Mouse (Mus musculus): Measurements from ENCODE around the gene Thap8. TPM values are rescaled to one million over a fixed set of nuclear protein-coding genes. Genes with fewer than 3 reads are reported as not detected.
"Not testable (repeated sequence)": the region's sequence is repeated elsewhere in the genome, so short reads cannot be mapped to it uniquely, and the experiment has no call there.

The Thap8 gene
- total RNA-seq (2018; cell fraction: chromatin; rRNA removed): 1 to 10 TPM in 25 of 26 experiments, under 1 TPM in 1; 0.74 to 7.8 (median 2.5) TPM
- total RNA-seq (2018; cell fraction: cytosol; rRNA removed): under 1 TPM; 0.14 to 0.90 (median 0.33) TPM
- total RNA-seq (2018; cell fraction: nucleus; rRNA removed): 1 to 10 TPM in 23 of 26 experiments, under 1 TPM in 3; 0.58 to 7.0 (median 2.2) TPM
- 0.34 to 0.72 TPM in 2 of 3 replicates, not detected in the other for polyA plus RNA-seq (2018)

DNA sequence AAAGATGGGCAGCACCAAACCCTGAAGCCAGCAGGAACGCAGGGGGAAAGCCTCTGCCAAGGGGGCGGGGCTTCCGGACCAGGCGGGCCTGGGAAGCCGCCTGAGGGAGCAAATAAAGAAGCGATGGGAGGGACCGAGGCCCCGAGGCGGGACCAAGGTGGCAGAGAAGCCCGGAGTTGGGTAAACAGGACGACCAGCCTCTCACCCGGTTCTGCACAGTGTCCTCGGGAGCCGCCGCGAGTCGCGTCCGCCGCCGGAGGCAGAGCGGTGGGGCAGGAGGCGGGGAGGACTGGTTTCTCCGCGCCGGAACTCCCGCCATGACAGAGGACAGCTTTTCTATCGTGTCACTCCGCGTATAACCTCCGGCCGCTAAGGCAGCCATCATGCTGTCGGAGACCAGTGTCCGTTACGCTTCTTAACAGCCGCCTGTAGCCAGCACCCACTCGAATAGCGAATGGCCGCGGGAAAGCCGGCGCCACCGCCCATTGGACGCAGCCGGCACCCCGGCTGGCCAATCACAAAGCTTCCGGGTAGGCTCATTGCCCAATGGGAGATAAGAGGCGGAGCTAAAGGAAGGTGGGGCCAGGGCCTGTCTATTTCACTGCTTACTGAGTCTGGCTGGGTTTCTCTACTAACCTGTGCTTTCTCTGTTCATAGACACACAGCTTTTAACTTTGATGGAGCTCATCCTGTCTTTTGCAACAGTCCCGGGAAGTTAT lies at the start of gene Thap8, which contains the start of gene Wdr62:
Gene Thap8, plus strand, starts transcription at position 144 of the 719 bp plus-strand sequence.
Gene Wdr62, minus strand, starts transcription at position 469 of the 719 bp plus-strand sequence.
- H3K27ac ChIP-seq: peak within 1 kb of the TSS; percentile 98
- WGBS (ENCODE audit: missing documents): 1% methylated on average over 48 of the region's 49 CpGs
- peak within 1 kb of the TSS; percentile 64 for H3K4me3 ChIP-seq (ENCODE audit: inconsistent target)
- peaks cover 41% of the 10 kb centered on the region for H3K79me2 ChIP-seq (ENCODE audit: inconsistent target)
- no peaks in the 10 kb centered on the region for H3K36me3 ChIP-seq (ENCODE audit: inconsistent target)

DNA sequence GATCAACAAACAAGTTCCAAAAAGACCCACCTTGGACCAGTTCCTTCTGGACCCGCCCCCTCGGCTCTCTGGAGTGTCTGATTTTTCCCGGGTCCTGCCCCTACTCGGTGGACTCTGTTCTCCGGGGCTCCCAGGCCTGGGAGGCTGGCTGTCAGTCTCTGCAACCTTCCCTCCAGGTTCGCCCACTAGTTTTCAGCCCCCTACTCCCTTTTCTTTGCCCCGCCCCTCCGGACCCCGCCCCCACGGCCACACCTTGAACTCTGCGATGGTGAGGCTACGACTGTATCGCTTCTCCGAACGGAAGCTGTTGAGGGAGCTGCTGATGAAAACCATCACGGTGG lies 48.6 kb upstream of the Thap8 start:
- Histone ChIP-seq H3K36me3 (ENCODE audit: inconsistent target) (peaks cover 17% of the 10 kb centered on the region), H3K4me3 (ENCODE audit: inconsistent target) (peak overlapping the region; percentile 97), H3K27ac (peak overlapping the region; percentile 24), H3K79me2 (ENCODE audit: inconsistent target) (peaks cover 17% of the 10 kb centered on the region)
- WGBS (ENCODE audit: missing documents): 0% methylated on average over 16 of the region's 16 CpGs

DNA sequence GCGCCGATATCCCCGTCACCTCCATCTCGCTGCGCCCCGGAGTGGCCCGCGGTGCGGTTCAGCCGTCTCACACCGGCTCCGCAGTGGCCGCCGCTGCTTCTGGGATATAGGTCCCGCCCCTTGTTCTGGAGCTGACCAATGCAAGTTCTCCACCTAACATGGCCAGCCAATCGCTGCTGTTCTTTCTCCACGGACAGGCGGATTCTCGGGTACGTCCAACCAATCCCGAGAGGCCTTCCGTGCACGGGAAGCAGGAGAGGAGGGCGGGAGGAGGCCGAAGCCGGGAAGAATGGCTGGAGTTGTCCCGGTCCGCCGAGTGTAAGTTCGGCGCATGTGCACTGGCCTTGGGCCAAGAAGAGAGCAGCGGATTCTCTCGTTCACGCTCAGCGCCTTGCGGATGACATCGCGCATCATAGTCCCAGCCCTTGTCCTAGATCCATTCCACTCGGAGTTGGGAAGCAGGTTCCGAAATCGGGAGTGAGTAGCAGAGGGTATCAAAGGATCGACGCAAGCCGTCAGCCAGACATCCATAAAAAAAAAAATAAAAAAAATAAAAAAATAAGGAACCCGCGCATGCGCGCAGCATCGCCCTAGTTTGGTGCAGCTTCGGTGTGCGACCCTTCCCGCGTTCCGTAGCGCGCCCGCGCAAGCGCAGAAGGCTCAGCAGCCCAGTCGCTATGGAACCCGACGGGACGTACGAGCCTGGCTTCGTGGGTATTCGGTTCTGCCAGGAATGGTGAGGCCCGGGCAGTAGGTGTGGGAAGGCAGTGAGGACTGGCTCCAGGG lies 48.0 kb upstream of the Thap8 start, which contains the start of the genes Polr2i and Tbcb:
Gene Polr2i, plus strand, starts transcription at position 280 of the 786 bp plus-strand sequence.
Gene Tbcb, minus strand, starts transcription at position 604 of the 786 bp plus-strand sequence.
- Histone ChIP-seq H3K4me3 (ENCODE audit: inconsistent target) (peak within 1 kb of the TSS; percentile 97), H3K36me3 (ENCODE audit: inconsistent target) (peaks cover 11% of the 10 kb centered on the region)
- WGBS (ENCODE audit: missing documents): 1% methylated on average over 67 of the region's 67 CpGs

DNA sequence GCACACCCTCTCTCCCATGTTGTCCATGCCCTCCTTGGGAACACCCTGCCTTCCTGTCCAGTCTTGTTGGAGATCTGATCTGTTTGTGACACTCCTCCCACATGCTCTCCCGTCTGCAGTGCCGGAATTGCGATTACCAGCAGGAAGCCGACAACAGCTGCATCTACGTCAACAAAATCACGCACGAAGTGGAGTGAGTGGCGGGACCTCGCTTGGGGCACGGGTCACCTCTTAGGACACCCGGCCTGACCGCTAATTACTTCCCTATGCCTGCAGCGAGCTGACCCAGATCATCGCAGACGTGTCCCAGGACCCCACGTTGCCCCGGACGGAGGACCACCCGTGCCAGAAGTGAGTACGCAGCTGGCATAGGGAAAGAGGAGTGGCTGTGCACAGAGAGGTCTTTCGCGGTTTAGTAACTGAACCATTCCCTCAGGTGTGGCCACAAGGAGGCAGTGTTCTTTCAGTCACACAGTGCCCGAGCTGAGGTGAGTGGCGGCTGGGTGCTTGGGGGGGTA lies 47.2 kb upstream of the Thap8 start:
- peak overlapping the region; percentile 97 for H3K4me3 ChIP-seq (ENCODE audit: inconsistent target)
- peaks cover 3% of the 10 kb centered on the region; the same call in 1 of the 2 replicates for H3K36me3 ChIP-seq (ENCODE audit: inconsistent target)
- H3K27ac ChIP-seq: peak overlapping the region; percentile 84
- WGBS (ENCODE audit: missing documents): 9% methylated on average over 24 of the region's 24 CpGs
- H3K79me2 ChIP-seq (ENCODE audit: inconsistent target): peaks cover 17% of the 10 kb centered on the region

More for the DNA sequence above, 48.0 kb upstream of the Thap8 start, which contains the start of the genes Polr2i and Tbcb:
- Histone ChIP-seq H3K27ac (peak within 1 kb of the TSS; percentile 84), H3K79me2 (ENCODE audit: inconsistent target) (peaks cover 17% of the 10 kb centered on the region)

DNA sequence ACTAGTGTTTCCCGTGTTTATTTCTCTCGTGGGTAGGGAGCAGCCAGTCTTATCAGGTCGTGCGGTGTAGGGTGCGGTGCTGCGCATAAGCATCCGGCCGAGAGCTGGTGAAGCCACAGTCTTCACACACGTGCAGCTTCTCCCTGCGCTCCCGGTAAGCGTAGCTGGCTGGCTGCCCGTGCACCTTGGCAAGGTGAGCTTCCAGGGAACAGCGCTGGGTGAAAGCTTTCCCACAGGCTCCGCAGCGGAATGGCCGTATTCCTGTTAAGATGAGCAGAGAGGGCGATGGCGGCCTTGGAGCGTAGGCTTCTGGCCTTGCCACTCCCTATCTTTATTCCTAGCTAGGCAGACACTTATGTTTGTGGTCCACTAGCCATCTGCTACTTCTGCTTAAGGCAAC lies 46.5 kb upstream of the Thap8 start:
- Histone ChIP-seq H3K36me3 (ENCODE audit: inconsistent target) (no peaks in the 10 kb centered on the region), H3K79me2 (ENCODE audit: inconsistent target) (peaks cover 17% of the 10 kb centered on the region), H3K27ac (no peak overlapping the region), H3K4me3 (ENCODE audit: inconsistent target) (no peak overlapping the region)
- 94% methylated on average over 16 of the region's 20 CpGs for WGBS (ENCODE audit: missing documents)

DNA sequence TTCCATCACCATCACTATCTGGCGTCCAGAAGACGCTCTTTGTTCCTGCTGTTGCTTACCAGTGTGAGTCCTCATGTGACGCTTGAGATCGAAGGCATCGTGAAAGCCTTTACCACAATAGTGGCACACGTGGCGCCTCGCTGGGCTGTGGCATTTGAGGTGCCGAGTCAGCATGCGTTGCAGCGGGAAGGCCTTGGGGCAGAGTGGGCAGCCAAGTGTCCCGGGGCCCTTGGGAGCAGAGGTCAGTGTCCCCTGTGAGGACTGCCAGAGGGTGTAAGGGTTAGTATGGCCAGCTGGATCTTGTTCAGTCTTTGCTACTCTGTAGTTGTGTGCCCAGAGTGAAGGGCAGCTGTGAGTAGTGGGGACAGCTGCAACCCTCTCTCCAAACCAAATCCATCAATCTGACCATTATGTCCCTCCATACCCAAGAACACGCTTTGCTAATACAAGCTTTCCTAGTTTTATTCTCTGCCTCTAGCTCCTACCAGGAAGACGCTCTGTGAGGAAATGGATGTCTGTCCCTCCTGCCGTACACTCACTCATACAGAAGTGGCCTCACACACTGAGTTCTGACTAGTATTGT lies 45.5 kb upstream of the Thap8 start:
- 93% methylated on average over 15 of the region's 15 CpGs for WGBS (ENCODE audit: missing documents)
- H3K27ac ChIP-seq: no peak overlapping the region
- peaks cover 17% of the 10 kb centered on the region for H3K79me2 ChIP-seq (ENCODE audit: inconsistent target)
- H3K36me3 ChIP-seq (ENCODE audit: inconsistent target): no peaks in the 10 kb centered on the region
- no peak overlapping the region for H3K4me3 ChIP-seq (ENCODE audit: inconsistent target)

DNA sequence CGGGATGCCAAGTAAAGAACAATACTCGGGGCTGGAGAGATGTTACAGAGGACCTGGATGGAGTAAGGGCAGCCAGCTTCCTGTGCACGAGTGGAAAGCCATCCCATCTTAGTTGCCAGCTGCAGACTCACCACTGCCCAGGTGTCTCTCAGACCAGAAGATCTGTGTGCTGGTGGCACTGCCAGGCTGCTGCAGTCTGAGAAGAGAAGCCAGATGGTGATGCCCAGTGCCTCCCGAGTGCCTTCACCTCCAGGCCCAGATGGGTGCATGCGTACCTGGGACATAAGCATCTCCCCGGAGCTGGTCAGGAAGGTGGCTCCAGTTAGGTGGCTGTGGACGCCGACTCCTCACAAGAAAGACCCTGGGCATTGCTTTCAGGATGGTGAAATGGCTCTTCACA lies 44.8 kb upstream of the Thap8 start:
- peaks cover 14% of the 10 kb centered on the region for H3K79me2 ChIP-seq (ENCODE audit: inconsistent target)
- 91% methylated on average over 8 of the region's 8 CpGs for WGBS (ENCODE audit: missing documents)
- H3K36me3 ChIP-seq (ENCODE audit: inconsistent target): peaks cover 4% of the 10 kb centered on the region; the same call in 1 of the 2 replicates
- no peak overlapping the region for H3K4me3 ChIP-seq (ENCODE audit: inconsistent target)
- H3K27ac ChIP-seq: no peak overlapping the region

DNA sequence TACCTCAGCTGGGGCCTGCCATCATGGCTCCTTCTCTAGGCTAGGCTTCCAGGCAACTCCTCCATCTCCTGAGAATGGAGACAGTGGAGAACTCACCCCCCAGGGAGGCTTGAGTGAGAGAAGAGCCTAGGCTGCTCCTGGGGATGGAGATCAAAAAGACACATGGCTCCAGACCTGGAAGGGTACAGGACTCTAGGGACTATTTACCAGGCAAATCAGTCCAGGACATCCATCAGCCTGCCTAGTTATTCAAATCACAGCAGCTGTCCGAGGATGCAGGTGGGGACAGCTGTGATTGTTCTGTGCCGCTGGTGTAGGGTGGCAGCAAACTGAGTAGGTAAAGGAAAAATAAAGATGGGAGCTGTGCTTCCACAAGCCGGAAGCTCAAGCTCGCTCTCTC lies 44.3 kb upstream of the Thap8 start, which contains the start of gene Ovol3:
Gene Ovol3, minus strand, starts transcription at position 101 of the 400 bp plus-strand sequence.
- Histone ChIP-seq H3K36me3 (ENCODE audit: inconsistent target) (peaks cover 9% of the 10 kb centered on the region; the same call in 1 of the 2 replicates), H3K27ac (no peak within 1 kb of the TSS), H3K4me3 (ENCODE audit: inconsistent target) (no peak within 1 kb of the TSS), H3K79me2 (ENCODE audit: inconsistent target) (peaks cover 8% of the 10 kb centered on the region)
- WGBS (ENCODE audit: missing documents): 91% methylated on average over 4 of the region's 4 CpGs

DNA sequence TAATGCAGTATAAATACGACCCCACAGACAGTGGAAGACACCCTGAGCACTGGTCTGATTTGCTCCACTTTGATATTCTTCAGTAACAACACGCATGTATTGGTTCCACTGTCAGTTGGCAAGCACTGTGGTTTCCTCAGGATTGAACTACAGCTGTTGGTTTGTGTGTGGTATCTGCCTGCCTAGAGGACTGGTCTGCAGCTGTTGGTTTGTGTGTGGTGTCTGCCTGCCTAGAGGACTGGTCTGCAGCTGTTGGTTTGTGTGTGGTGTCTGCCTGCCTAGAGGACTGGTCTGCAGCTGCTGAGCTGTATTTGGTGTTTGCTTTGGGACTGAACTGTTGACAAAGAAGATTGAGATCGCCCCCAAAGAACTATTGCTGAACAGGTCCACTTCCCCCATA lies 42.5 kb upstream of the Thap8 start:
- not testable (repeated sequence) for H3K79me2 ChIP-seq (ENCODE audit: inconsistent target); H3K4me3 ChIP-seq (ENCODE audit: inconsistent target); H3K27ac ChIP-seq
- peaks cover 26% of the 10 kb centered on the region; the same call in 1 of the 2 replicates for H3K36me3 ChIP-seq (ENCODE audit: inconsistent target)
- WGBS (ENCODE audit: missing documents): 85% methylated on average over 3 of the region's 3 CpGs

DNA sequence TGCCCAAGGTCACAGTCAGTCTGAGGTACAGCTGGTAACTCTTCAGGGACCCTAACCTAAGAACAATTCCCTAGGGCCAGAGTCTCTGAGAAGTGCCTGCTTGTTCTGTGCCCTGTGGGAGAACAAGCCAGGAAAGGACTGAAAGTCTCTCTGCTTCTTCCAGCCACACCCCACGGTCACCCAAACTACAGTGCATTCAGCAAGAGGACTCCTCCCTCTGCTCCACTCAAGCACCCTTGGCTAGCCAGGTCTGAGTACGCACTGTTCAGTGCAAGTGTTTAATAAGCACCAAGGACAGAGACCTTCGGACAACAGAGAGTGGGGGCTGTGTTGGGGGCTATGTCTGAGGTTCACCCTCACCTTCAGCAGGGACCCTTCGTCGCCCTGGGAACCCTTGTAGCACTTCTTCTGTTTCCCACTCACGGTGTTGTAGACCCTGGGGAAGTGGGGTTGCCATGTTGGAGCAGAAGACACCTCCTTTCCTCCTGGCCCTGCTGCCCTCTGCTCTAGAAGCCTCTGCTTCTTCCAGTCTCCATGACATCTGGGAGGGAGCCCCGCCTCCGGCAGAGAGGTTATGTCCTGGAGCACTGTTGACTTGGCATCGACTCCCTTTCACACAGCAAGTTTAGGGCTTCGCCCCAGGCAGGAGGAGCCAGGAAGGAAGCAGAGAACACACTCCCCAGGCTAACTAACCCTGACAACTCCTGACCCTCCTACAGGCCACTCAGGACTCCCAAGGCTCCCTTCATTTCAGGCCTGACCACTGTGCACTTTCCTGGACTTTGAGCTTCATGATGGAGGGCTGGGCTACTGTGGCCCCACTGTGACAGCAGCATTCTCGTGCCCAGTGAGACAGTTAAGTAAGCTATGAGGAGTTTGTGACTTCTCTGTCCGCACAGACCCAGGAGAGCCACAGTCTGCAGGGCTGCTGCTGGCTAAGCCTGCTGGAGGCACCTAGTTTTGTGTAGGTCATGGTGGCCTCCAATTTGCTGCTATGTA lies 27.6 kb upstream of the Thap8 start:
- H3K36me3 ChIP-seq (ENCODE audit: inconsistent target): peaks cover 44% of the 10 kb centered on the region; the same call in 1 of the 2 replicates

DNA sequence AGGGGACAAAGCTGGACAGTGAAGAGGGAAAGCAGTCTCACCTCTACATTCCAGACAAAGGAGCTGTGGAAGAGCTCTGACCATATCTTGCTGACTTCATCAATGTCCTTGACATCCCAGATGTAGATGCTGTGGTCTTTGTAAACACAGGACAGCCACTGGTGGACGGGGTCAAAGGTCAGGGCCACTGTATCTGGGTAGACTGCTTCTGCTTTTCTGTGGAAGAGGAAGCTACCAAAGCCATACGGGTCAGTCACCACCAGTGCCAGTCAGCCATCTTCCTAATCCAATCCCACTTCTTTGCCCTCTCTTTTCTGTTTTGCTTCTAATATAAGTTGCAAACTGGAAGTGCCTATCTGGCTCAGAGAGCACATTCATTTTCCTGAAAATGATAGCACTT lies 14.9 kb upstream of the Thap8 start:
- H3K27ac ChIP-seq: peak overlapping the region; percentile 16; the same call in 1 of the 2 replicates
- H3K4me3 ChIP-seq (ENCODE audit: inconsistent target): no peak overlapping the region
- H3K79me2 ChIP-seq (ENCODE audit: inconsistent target): no peaks in the 10 kb centered on the region
- H3K36me3 ChIP-seq (ENCODE audit: inconsistent target): peaks cover 37% of the 10 kb centered on the region; the same call in 1 of the 2 replicates
- WGBS (ENCODE audit: missing documents): 55% methylated on average over 2 of the region's 2 CpGs

More for the DNA sequence above, 27.6 kb upstream of the Thap8 start:
- H3K79me2 ChIP-seq (ENCODE audit: inconsistent target): no peaks in the 10 kb centered on the region
- no peak overlapping the region for H3K27ac ChIP-seq
- H3K4me3 ChIP-seq (ENCODE audit: inconsistent target): no peak overlapping the region
- 96% methylated on average over 12 of the region's 12 CpGs for WGBS (ENCODE audit: missing documents)

DNA sequence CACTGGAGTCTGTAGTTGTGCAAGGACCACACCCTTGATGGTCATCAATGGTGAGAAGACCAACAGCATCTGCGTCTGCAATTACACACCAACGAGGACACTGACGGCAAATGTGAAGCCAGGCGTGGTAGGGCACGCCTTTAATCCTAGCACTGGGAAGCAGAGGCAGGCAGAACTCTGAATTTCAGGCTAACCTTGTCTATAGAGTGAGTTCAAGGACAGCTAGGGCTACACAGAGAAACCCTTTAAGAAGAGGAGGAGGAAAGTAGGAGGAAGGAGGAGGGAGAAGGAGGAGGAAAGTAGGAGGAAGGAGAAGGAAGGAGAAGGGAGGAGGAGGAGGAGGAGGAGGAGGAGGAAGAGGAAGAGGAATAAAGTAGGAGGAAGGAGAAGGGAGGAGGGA lies 14.4 kb upstream of the Thap8 start:
- Histone ChIP-seq H3K36me3 (ENCODE audit: inconsistent target) (peaks cover 38% of the 10 kb centered on the region; the same call in 1 of the 2 replicates), H3K79me2 (ENCODE audit: inconsistent target) (no peaks in the 10 kb centered on the region), H3K4me3 (ENCODE audit: inconsistent target) (no peak overlapping the region), H3K27ac (peak overlapping the region; percentile 16; the same call in 1 of the 2 replicates)
- WGBS (ENCODE audit: missing documents): 82% methylated on average over 5 of the region's 5 CpGs

DNA sequence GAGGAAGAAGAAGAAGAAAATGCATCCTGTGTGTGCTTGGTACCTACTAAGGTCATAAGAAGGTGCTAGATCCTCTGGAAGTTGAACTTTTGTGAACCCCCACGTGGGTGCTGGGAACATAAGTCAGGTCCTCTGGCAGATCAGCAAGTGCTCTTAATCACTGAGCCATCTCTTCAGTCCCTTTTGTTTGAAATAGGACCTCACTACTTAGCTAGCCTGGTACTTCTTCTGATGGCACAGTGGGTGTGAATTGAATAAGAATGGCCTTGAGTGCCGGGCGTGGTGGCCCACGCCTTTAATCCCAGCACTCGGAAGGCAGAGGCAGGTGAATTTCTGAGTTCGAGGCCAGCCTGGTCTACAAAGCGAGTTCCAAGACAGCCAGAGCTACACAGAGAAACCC lies 14.0 kb upstream of the Thap8 start:
- WGBS (ENCODE audit: missing documents): 89% methylated on average over 7 of the region's 7 CpGs
- H3K4me3 ChIP-seq (ENCODE audit: inconsistent target): no peak overlapping the region
- no peak overlapping the region for H3K27ac ChIP-seq
- no peaks in the 10 kb centered on the region for H3K79me2 ChIP-seq (ENCODE audit: inconsistent target)
- H3K36me3 ChIP-seq (ENCODE audit: inconsistent target): peaks cover 37% of the 10 kb centered on the region; the same call in 1 of the 2 replicates

Measured in macrophage (primary cell).